Mouse (Mus musculus): ENCODE data around the gene Snrpe.

DNA sequence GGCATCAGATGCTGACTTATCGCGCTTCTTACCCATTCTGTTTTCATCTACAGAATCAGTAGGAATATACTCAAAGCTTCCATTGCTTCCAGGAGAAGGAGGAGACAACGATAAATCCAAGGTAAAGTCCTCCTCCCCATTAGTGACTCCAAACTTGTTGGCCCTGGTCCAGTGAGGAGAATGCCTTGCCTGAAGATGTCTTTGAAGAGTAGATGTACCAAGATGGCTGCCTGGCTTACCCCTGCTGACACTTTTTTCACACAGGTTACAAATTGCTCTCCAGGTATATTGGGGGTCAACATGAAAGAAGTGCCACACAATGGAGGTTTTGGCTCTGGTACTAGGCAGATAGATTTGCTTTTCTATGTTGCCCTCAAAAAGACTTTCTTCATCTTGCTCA, 48.8 kb upstream of the Snrpe start:
- no peak for TF ChIP-seq CTCF (IDR thresholded peaks at IDR 0.05)
- TF ChIP-seq EP300 (IDR thresholded peaks at IDR 0.05) = no peak
